Mouse (Mus musculus): ENCODE data around the gene Tekt5. TPM values are rescaled to one million over a fixed set of nuclear protein-coding genes. Genes with fewer than 3 reads are reported as not detected.

Tekt5 gene
- total and polyA plus RNA-seq, 3 experiments = 0.18 TPM; not detected in 2

DNA sequence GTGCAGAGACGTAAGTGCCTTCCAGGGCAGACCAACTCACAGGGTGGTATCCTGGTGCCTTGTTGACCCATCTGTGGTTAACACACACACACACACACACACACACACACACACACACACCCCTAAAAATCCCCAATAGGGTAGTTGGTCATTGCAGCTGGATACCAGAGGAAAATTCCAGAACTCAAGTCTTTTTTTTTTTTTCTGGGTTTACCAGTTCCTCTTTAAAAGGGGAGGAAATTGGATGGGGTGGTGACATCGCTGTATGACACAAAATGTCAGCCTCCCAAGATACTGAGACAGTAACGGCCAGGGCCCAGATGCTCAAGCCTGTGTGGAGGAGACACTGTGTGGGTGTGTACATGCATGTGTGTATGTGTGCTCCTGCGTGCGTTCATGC lies 38.1 kb upstream of the Tekt5 start:
- no peaks in the 10 kb centered on the region for H3K27me3 ChIP-seq (ENCODE audit: control insufficient read depth, insufficient read depth, low read length)
- H3K9ac ChIP-seq (ENCODE audit: low read depth, low read length) = no peak overlapping the region
- 74% methylated on average over 5 of the region's 5 CpGs for WGBS
- H3K79me2 ChIP-seq (replicated peaks; ENCODE audit: control insufficient read depth, insufficient read depth, low read length) = no peaks in the 10 kb centered on the region
- H3K4me3 ChIP-seq = no peak overlapping the region
- H3K27ac ChIP-seq = no peak overlapping the region
- TF ChIP-seq CTCF (IDR thresholded peaks at IDR 0.05) = no peak
- no peak for TF ChIP-seq EP300 (IDR thresholded peaks at IDR 0.05; ENCODE audit: insufficient read depth, low read depth, low read length)
- no peak for TF ChIP-seq POLR2A (IDR thresholded peaks at IDR 0.05; ENCODE audit: insufficient read depth, low read depth, low read length)
- peak in 1 of 2 experiments; percentile 16 for DNase-seq
- intact Hi-C loops (cut with DNase I) = no loop called here
- H3K36me3 ChIP-seq (ENCODE audit: control insufficient read depth, insufficient read depth, low read length) = no peaks in the 10 kb centered on the region
- H3K4me1 ChIP-seq (ENCODE audit: control insufficient read depth, insufficient read depth, low read length) = peaks cover 1% of the 10 kb centered on the region; the same call in 1 of the 2 replicates

DNA sequence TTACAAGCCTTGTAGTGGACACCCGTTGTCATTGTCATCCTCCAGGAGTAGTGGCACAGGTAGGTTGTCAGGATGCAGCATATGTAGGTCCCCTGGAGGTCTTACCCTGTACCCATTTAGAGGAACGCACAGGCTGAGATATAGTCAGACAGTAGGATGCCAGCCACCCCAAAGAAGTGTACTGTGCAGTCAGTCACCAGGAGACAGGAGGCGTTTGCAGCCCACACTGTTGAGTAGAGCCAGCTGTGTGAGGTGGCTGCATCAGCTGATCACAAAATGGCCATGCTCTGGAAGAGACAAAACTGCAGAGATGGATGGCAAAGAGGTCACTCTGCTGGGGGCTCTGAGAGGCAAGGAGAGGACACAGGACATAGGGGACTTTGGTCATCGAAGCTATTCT lies 37.1 kb upstream of the Tekt5 start:
- no peak overlapping the region for H3K27ac ChIP-seq
- intact Hi-C loops (cut with DNase I) = no loop called here
- WGBS = 89% methylated on average over 4 of the region's 4 CpGs
- H3K36me3 ChIP-seq (ENCODE audit: control insufficient read depth, insufficient read depth, low read length) = no peaks in the 10 kb centered on the region
- H3K27me3 ChIP-seq (ENCODE audit: control insufficient read depth, insufficient read depth, low read length) = no peaks in the 10 kb centered on the region
- peaks cover 1% of the 10 kb centered on the region; the same call in 1 of the 2 replicates for H3K4me1 ChIP-seq (ENCODE audit: control insufficient read depth, insufficient read depth, low read length)
- no peaks in the 10 kb centered on the region for H3K79me2 ChIP-seq (replicated peaks; ENCODE audit: control insufficient read depth, insufficient read depth, low read length)
- DNase-seq = no peak
- TF ChIP-seq POLR2A (IDR thresholded peaks at IDR 0.05; ENCODE audit: insufficient read depth, low read depth, low read length) (no peak), CTCF (IDR thresholded peaks at IDR 0.05) (no peak), EP300 (IDR thresholded peaks at IDR 0.05; ENCODE audit: insufficient read depth, low read depth, low read length) (no peak)
- no peak overlapping the region for H3K9ac ChIP-seq (ENCODE audit: low read depth, low read length)
- no peak overlapping the region for H3K4me3 ChIP-seq

GRCm38 (mm10) chr16:10431911-10432310 lies 36.6 kb upstream of the Tekt5 start:
- WGBS = 81% methylated on average over 1 of the region's 1 CpGs
- Histone ChIP-seq H3K36me3 (ENCODE audit: control insufficient read depth, insufficient read depth, low read length) (no peaks in the 10 kb centered on the region), H3K4me1 (ENCODE audit: control insufficient read depth, insufficient read depth, low read length) (peaks cover 1% of the 10 kb centered on the region; the same call in 1 of the 2 replicates)

DNA sequence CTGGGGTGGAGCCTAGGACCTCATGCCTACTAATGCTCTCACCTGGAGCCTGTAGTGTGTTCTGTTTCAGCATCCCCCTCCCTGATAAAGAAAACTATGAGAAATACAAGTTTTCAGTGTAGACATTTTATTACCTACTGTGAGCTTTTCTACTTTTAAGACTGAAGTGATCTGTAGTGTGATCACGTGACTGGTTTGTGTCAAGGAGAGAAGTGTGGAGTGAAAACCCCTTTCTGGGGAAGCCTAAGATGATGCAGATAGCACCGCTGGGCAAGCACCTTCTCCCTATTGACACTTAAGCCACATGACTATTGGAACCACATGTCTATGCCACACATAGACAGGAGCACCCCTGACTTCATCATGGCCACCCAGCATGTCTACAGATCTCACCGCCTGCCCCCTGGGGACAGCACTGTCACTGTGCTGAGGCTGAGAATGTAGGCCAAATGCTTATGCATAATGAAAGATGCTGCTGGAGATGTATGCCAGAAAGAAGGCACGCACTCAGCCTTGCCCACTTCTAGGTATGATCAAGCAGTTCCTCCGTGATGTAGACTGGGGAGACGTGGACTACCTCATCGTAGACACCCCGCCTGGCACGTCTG lies 25.3 kb upstream of the Tekt5 start:
- Histone ChIP-seq H3K36me3 (ENCODE audit: control insufficient read depth, insufficient read depth, low read length) (no peaks in the 10 kb centered on the region), H3K4me3 (no peak overlapping the region), H3K27ac (no peak overlapping the region), H3K27me3 (ENCODE audit: control insufficient read depth, insufficient read depth, low read length) (no peaks in the 10 kb centered on the region), H3K79me2 (replicated peaks; ENCODE audit: control insufficient read depth, insufficient read depth, low read length) (no peaks in the 10 kb centered on the region), H3K9ac (ENCODE audit: low read depth, low read length) (no peak overlapping the region), H3K4me1 (ENCODE audit: control insufficient read depth, insufficient read depth, low read length) (no peaks in the 10 kb centered on the region)
- DNase-seq = no peak
- 93% methylated on average over 9 of the region's 9 CpGs for WGBS
- TF ChIP-seq CTCF (IDR thresholded peaks at IDR 0.05) (no peak), EP300 (IDR thresholded peaks at IDR 0.05; ENCODE audit: insufficient read depth, low read depth, low read length) (no peak), POLR2A (IDR thresholded peaks at IDR 0.05; ENCODE audit: insufficient read depth, low read depth, low read length) (no peak)
- intact Hi-C loops (cut with DNase I) = no loop called here

More at GRCm38 (mm10) chr16:10431911-10432310, 36.6 kb upstream of the Tekt5 start:
- no peak for DNase-seq
- no peak overlapping the region for H3K4me3 ChIP-seq
- no peaks in the 10 kb centered on the region for H3K79me2 ChIP-seq (replicated peaks; ENCODE audit: control insufficient read depth, insufficient read depth, low read length)
- TF ChIP-seq POLR2A (IDR thresholded peaks at IDR 0.05; ENCODE audit: insufficient read depth, low read depth, low read length) = no peak
- no peak for TF ChIP-seq EP300 (IDR thresholded peaks at IDR 0.05; ENCODE audit: insufficient read depth, low read depth, low read length)
- intact Hi-C loops (cut with DNase I) = no loop called here
- no peaks in the 10 kb centered on the region for H3K27me3 ChIP-seq (ENCODE audit: control insufficient read depth, insufficient read depth, low read length)
- no peak overlapping the region for H3K9ac ChIP-seq (ENCODE audit: low read depth, low read length)
- no peak overlapping the region for H3K27ac ChIP-seq

GRCm38 (mm10) chr16:10417723-10418259 lies 22.5 kb upstream of the Tekt5 start:
- H3K79me2 ChIP-seq (replicated peaks; ENCODE audit: control insufficient read depth, insufficient read depth, low read length) = no peaks in the 10 kb centered on the region
- WGBS = 88% methylated on average over 9 of the region's 9 CpGs
- H3K27me3 ChIP-seq (ENCODE audit: control insufficient read depth, insufficient read depth, low read length) = no peaks in the 10 kb centered on the region
- H3K4me3 ChIP-seq = no peak overlapping the region
- H3K36me3 ChIP-seq (ENCODE audit: control insufficient read depth, insufficient read depth, low read length) = no peaks in the 10 kb centered on the region
- TF ChIP-seq CTCF (IDR thresholded peaks at IDR 0.05) = no peak
- TF ChIP-seq POLR2A (IDR thresholded peaks at IDR 0.05; ENCODE audit: insufficient read depth, low read depth, low read length) = no peak
- no peak for TF ChIP-seq EP300 (IDR thresholded peaks at IDR 0.05; ENCODE audit: insufficient read depth, low read depth, low read length)
- DNase-seq = peak in 1 of 2 experiments; percentile 36
- no peaks in the 10 kb centered on the region for H3K4me1 ChIP-seq (ENCODE audit: control insufficient read depth, insufficient read depth, low read length)
- no peak overlapping the region for H3K9ac ChIP-seq (ENCODE audit: low read depth, low read length)
- intact Hi-C loops (cut with DNase I) = loop anchor here (2.0 kb wide), 1 partner anchor 103 kb away; no protein-coding TSS in a partner anchor
- no peak overlapping the region for H3K27ac ChIP-seq

GRCm38 (mm10) chr16:10416866-10417265 lies 21.6 kb upstream of the Tekt5 start:
- H3K79me2 ChIP-seq (replicated peaks; ENCODE audit: control insufficient read depth, insufficient read depth, low read length) = no peaks in the 10 kb centered on the region
- H3K36me3 ChIP-seq (ENCODE audit: control insufficient read depth, insufficient read depth, low read length) = no peaks in the 10 kb centered on the region
- no peak overlapping the region for H3K4me3 ChIP-seq
- no peak for DNase-seq
- no peaks in the 10 kb centered on the region for H3K4me1 ChIP-seq (ENCODE audit: control insufficient read depth, insufficient read depth, low read length)
- H3K9ac ChIP-seq (ENCODE audit: low read depth, low read length) = no peak overlapping the region
- 91% methylated on average over 4 of the region's 4 CpGs for WGBS
- TF ChIP-seq CTCF (IDR thresholded peaks at IDR 0.05) (peak; percentile 75), EP300 (IDR thresholded peaks at IDR 0.05; ENCODE audit: insufficient read depth, low read depth, low read length) (no peak), POLR2A (IDR thresholded peaks at IDR 0.05; ENCODE audit: insufficient read depth, low read depth, low read length) (no peak)
- no peaks in the 10 kb centered on the region for H3K27me3 ChIP-seq (ENCODE audit: control insufficient read depth, insufficient read depth, low read length)
- no peak overlapping the region for H3K27ac ChIP-seq
- intact Hi-C loops (cut with DNase I) = loop anchor here (2.0 kb wide), 1 partner anchor 104 kb away; no protein-coding TSS in a partner anchor

All from heart, adult 2 months (tissue).